Mouse (Mus musculus) layer of hippocampus, adult 9-10 months (tissue): ENCODE results near the gene Atp8b2.

Experiments
- DNase-seq: peaks from one replicate; pipeline ENCODE4 v3.0.0; 2022; ENCODE audit warnings: low spot score

The Atp8b2 gene

GRCm38 (mm10) chr3:89959435-89959834 is 3.9 kb downstream of the Atp8b2 start:
- DNase-seq, result no peak

- no peak for DNase-seq
Observed at GRCm38 (mm10) chr3:89957880-89958279, 5.4 kb downstream of the Atp8b2 start.

GRCm38 (mm10) chr3:89956177-89956971 is 6.9 kb downstream of the Atp8b2 start:
- no peak for DNase-seq

- DNase-seq, result peak; percentile 69
Observed at GRCm38 (mm10) chr3:89953420-89953819, 9.9 kb downstream of the Atp8b2 start.

- no peak for DNase-seq
Observed at GRCm38 (mm10) chr3:89948655-89949054, 14.7 kb downstream of the Atp8b2 start.

- no peak for DNase-seq
Observed at GRCm38 (mm10) chr3:89948021-89948420, 15.3 kb downstream of the Atp8b2 start.

GRCm38 (mm10) chr3:89945026-89945425 is 18.3 kb downstream of the Atp8b2 start:
- no peak for DNase-seq

GRCm38 (mm10) chr3:89942894-89943293 is 20.4 kb downstream of the Atp8b2 start:
- no peak for DNase-seq

GRCm38 (mm10) chr3:89936495-89936894 is 26.8 kb downstream of the Atp8b2 start:
- no peak for DNase-seq

- DNase-seq, result no peak
Observed at GRCm38 (mm10) chr3:89932925-89933324, 30.4 kb downstream of the Atp8b2 start.

GRCm38 (mm10) chr3:89928956-89929355 is 34.4 kb downstream of the Atp8b2 start:
- no peak for DNase-seq

- DNase-seq, result no peak
Observed at GRCm38 (mm10) chr3:89926440-89926839, 36.9 kb downstream of the Atp8b2 start.

- no peak for DNase-seq
Observed at GRCm38 (mm10) chr3:89920711-89921110, 42.6 kb downstream of the Atp8b2 start.

GRCm38 (mm10) chr3:89917408-89917807 is 45.9 kb downstream of the Atp8b2 start:
- DNase-seq, result no peak

- DNase-seq, result no peak
Observed at GRCm38 (mm10) chr3:89916622-89917021, 46.7 kb downstream of the Atp8b2 start.

- DNase-seq, result no peak
Observed at GRCm38 (mm10) chr3:89914700-89915099, 48.6 kb downstream of the Atp8b2 start.

- peak; percentile 69 for DNase-seq
Observed at GRCm38 (mm10) chr3:89912543-89913391, 50.5 kb downstream of the Atp8b2 start, which contains the start of gene Il6ra. Gene Il6ra (minus strand): TSS chr3:89913196.

- no peak for DNase-seq
Observed at GRCm38 (mm10) chr3:89912108-89912542, 51.2 kb downstream of the Atp8b2 start.

- DNase-seq, result peak; percentile 49
Observed at GRCm38 (mm10) chr3:89911207-89911606, 52.1 kb downstream of the Atp8b2 start.

- no peak for DNase-seq
Observed at GRCm38 (mm10) chr3:89909703-89910542, 53.4 kb downstream of the Atp8b2 start.

GRCm38 (mm10) chr3:89908836-89909235 is 54.5 kb downstream of the Atp8b2 start:
- DNase-seq, result no peak

GRCm38 (mm10) chr3:89907846-89908245 is 55.5 kb downstream of the Atp8b2 start:
- DNase-seq, result no peak
